Mouse (Mus musculus) liver, embryonic 12.5 days (tissue): ENCODE measurements around the gene Pdcd4. TPM values are rescaled to one million over a fixed set of nuclear protein-coding genes. Genes with fewer than 3 reads are reported as not detected.
"Not testable (repeated sequence)": the region's sequence is repeated elsewhere in the genome, so short reads cannot be mapped to it uniquely, and the experiment has no call there.

ENCODE experiments used
- ATAC-seq: fragments of 200-750 bp; cut with Nextera tagmentation; 2 replicates; pipeline ENCODE4 v1.8.0; 2017; ENCODE audit warnings: moderate number of reproducible peaks, mild to moderate bottlenecking, moderate library complexity
- H3K27ac ChIP-seq: fragments of 300-500 bp; sonication (generic); 2 replicates; pipeline ENCODE4 v1.5.1; 2016; ENCODE audit warnings: mild to moderate bottlenecking
- H3K27me3 ChIP-seq: fragments of 300-500 bp; sonication (generic); replicated peaks from 2 replicates; pipeline ENCODE4 v1.6.1; 2016; ENCODE audit warnings: mild to moderate bottlenecking, moderate library complexity
- H3K36me3 ChIP-seq: fragments of 300-500 bp; sonication (generic); 2 replicates; pipeline ENCODE4 v1.6.1; 2016; ENCODE audit warnings: mild to moderate bottlenecking, moderate library complexity
- H3K4me1 ChIP-seq: fragments of 300-500 bp; sonication (generic); 2 replicates; pipeline ENCODE4 v1.6.1; 2016
- H3K4me2 ChIP-seq: fragments of 300-500 bp; sonication (generic); 2 replicates; pipeline ENCODE4 v1.6.1; 2016; ENCODE audit warnings: mild to moderate bottlenecking, moderate library complexity
- H3K4me3 ChIP-seq: fragments of 300-500 bp; sonication (generic); 2 replicates; pipeline ENCODE4 v1.5.1; 2016; ENCODE audit warnings: mild to moderate bottlenecking, moderate library complexity
- H3K9ac ChIP-seq: fragments of 300-500 bp; sonication (generic); 2 replicates; pipeline ENCODE4 v1.6.1; 2016; ENCODE audit warnings: mild to moderate bottlenecking, moderate library complexity
- H3K9me3 ChIP-seq: fragments of 300-500 bp; sonication (generic); replicated peaks from 2 replicates; pipeline ENCODE4 v1.6.1; 2016; ENCODE audit warnings: mild to moderate bottlenecking, moderate library complexity
- WGBS: fragments of 180-500 bp; shearing (Covaris S2); methylation state at CpG from one replicate; pipeline ENCODE4 v1.1.7; 2016; ENCODE audit not compliant: insufficient replicate concordance; 5-methylcytosine and 5-hydroxymethylcytosine counted together
- polyA plus RNA-seq: library from polyadenylated mRNA; unstranded; fragments of >200 nt; fragmentation: Nextera tagmentation; extraction: Ambion mirVana; gene quantifications from 2 replicates; pipeline ENCODE4 v1.2.1, GENCODE M21; 2016

The Pdcd4 gene
- polyA plus RNA-seq, 1 experiment from 2014 or later, result 24.4 TPM

GRCm38 (mm10) chr19:53904833-53905480 lies 12.9 kb downstream of the Pdcd4 start:
- Histone ChIP-seq H3K9me3 (no peaks in the 10 kb centered on the region), H3K4me3 (peak overlapping the region; percentile 96; the same call in 1 of the 2 replicates), H3K27me3 (no peaks in the 10 kb centered on the region), H3K27ac (peak overlapping the region; percentile 90; the same call in 1 of the 2 replicates), H3K4me1 (peaks cover 46% of the 10 kb centered on the region), H3K36me3 (peaks cover 10% of the 10 kb centered on the region), H3K9ac (0 out of 2 replicates have a peak overlapping the region, but pooled peaks have one; percentile 95), H3K4me2 (peak overlapping the region; percentile 97)
- ATAC-seq, result no peak
- 55% methylated on average over 7 of the region's 7 CpGs for WGBS

- Histone ChIP-seq H3K36me3 (peaks cover 20% of the 10 kb centered on the region), H3K9me3 (no peaks in the 10 kb centered on the region), H3K4me2 (peak overlapping the region; percentile 22), H3K4me1 (peaks cover 43% of the 10 kb centered on the region), H3K27me3 (no peaks in the 10 kb centered on the region), H3K4me3 (no peak overlapping the region), H3K27ac (peak overlapping the region; percentile 17; the same call in 1 of the 2 replicates), H3K9ac (no peak overlapping the region)
- no peak for ATAC-seq
- WGBS, result 43% methylated on average over 6 of the region's 6 CpGs
These were observed 14.1 kb downstream of the Pdcd4 start for GRCm38 (mm10) chr19:53906033-53906702.

GRCm38 (mm10) chr19:53906703-53907070 lies 14.7 kb downstream of the Pdcd4 start:
- not testable (repeated sequence) for H3K27me3 ChIP-seq, H3K4me3 ChIP-seq, H3K9me3 ChIP-seq, H3K4me2 ChIP-seq, ATAC-seq, H3K9ac ChIP-seq
- Histone ChIP-seq H3K27ac (0 out of 2 replicates have a peak overlapping the region, but pooled peaks have one; percentile 17), H3K36me3 (peaks cover 23% of the 10 kb centered on the region), H3K4me1 (peaks cover 38% of the 10 kb centered on the region)

- Histone ChIP-seq H3K4me3 (no peak overlapping the region), H3K9me3 (no peaks in the 10 kb centered on the region), H3K27me3 (no peaks in the 10 kb centered on the region), H3K9ac (no peak overlapping the region), H3K27ac (no peak overlapping the region), H3K4me1 (no peaks in the 10 kb centered on the region), H3K4me2 (no peak overlapping the region), H3K36me3 (peaks cover 76% of the 10 kb centered on the region)
- WGBS, result 85% methylated on average over 4 of the region's 4 CpGs
- no peak for ATAC-seq
These were observed 22.9 kb downstream of the Pdcd4 start for GRCm38 (mm10) chr19:53914950-53915349.

GRCm38 (mm10) chr19:53919541-53919940 lies 27.5 kb downstream of the Pdcd4 start:
- H3K27ac ChIP-seq, result no peak overlapping the region
- H3K36me3 ChIP-seq, result peaks cover 63% of the 10 kb centered on the region
- no peaks in the 10 kb centered on the region for H3K9me3 ChIP-seq
- WGBS, result 78% methylated on average over 10 of the region's 10 CpGs
- H3K4me2 ChIP-seq, result no peak overlapping the region
- no peak for ATAC-seq
- no peak overlapping the region for H3K4me3 ChIP-seq
- H3K4me1 ChIP-seq, result no peaks in the 10 kb centered on the region
- no peak overlapping the region for H3K9ac ChIP-seq
- no peaks in the 10 kb centered on the region for H3K27me3 ChIP-seq

GRCm38 (mm10) chr19:53921996-53922395 lies 30.0 kb downstream of the Pdcd4 start:
- H3K36me3 ChIP-seq, result peaks cover 59% of the 10 kb centered on the region
- WGBS, result 81% methylated on average over 3 of the region's 3 CpGs
- not testable (repeated sequence) for H3K9ac ChIP-seq

GRCm38 (mm10) chr19:53925338-53925751 lies 33.3 kb downstream of the Pdcd4 start:
- no peak overlapping the region for H3K4me2 ChIP-seq
- H3K36me3 ChIP-seq, result peaks cover 49% of the 10 kb centered on the region
- ATAC-seq, result no peak
- no peak overlapping the region for H3K9ac ChIP-seq
- no peak overlapping the region for H3K4me3 ChIP-seq
- H3K27ac ChIP-seq, result no peak overlapping the region
- 79% methylated on average over 2 of the region's 2 CpGs for WGBS
- no peaks in the 10 kb centered on the region for H3K27me3 ChIP-seq
- H3K9me3 ChIP-seq, result no peaks in the 10 kb centered on the region; the same call in 1 of the 2 replicates
- peaks cover 3% of the 10 kb centered on the region; the same call in 1 of the 2 replicates for H3K4me1 ChIP-seq

More at GRCm38 (mm10) chr19:53921996-53922395, 30.0 kb downstream of the Pdcd4 start:
- H3K4me3 ChIP-seq, H3K9me3 ChIP-seq, ATAC-seq, H3K4me2 ChIP-seq, H3K27ac ChIP-seq, H3K27me3 ChIP-seq, H3K4me1 ChIP-seq: not testable (repeated sequence)

GRCm38 (mm10) chr19:53926705-53927104 lies 34.7 kb downstream of the Pdcd4 start:
- peaks cover 3% of the 10 kb centered on the region; the same call in 1 of the 2 replicates for H3K4me1 ChIP-seq
- no peak overlapping the region for H3K4me2 ChIP-seq
- H3K9ac ChIP-seq, result no peak overlapping the region
- no peaks in the 10 kb centered on the region; the same call in 1 of the 2 replicates for H3K9me3 ChIP-seq
- H3K27ac ChIP-seq, result no peak overlapping the region
- no peak for ATAC-seq
- WGBS, result 79% methylated on average over 1 of the region's 1 CpGs
- H3K27me3 ChIP-seq, result no peaks in the 10 kb centered on the region
- H3K4me3 ChIP-seq, result no peak overlapping the region
- H3K36me3 ChIP-seq, result peaks cover 55% of the 10 kb centered on the region

- 31% methylated on average over 3 of the region's 3 CpGs for WGBS
- H3K9me3 ChIP-seq, result no peaks in the 10 kb centered on the region; the same call in 1 of the 2 replicates
- peaks cover 63% of the 10 kb centered on the region for H3K36me3 ChIP-seq
- peaks cover 3% of the 10 kb centered on the region; the same call in 1 of the 2 replicates for H3K4me1 ChIP-seq
- H3K9ac ChIP-seq, result no peak overlapping the region
- H3K4me2 ChIP-seq, result no peak overlapping the region
- ATAC-seq, result no peak
- H3K4me3 ChIP-seq, result no peak overlapping the region
- H3K27ac ChIP-seq, result 0 out of 2 replicates have a peak overlapping the region, but pooled peaks have one; percentile 48
- H3K27me3 ChIP-seq, result no peaks in the 10 kb centered on the region
These were observed 37.2 kb downstream of the Pdcd4 start for GRCm38 (mm10) chr19:53929218-53929617.

- no peak overlapping the region for H3K9ac ChIP-seq
- no peak for ATAC-seq
- H3K27ac ChIP-seq, result no peak overlapping the region
- no peaks in the 10 kb centered on the region for H3K27me3 ChIP-seq
- no peak overlapping the region for H3K4me2 ChIP-seq
- no peak overlapping the region for H3K4me3 ChIP-seq
- H3K9me3 ChIP-seq, result no peaks in the 10 kb centered on the region
- H3K36me3 ChIP-seq, result peaks cover 74% of the 10 kb centered on the region
- peaks cover 3% of the 10 kb centered on the region; the same call in 1 of the 2 replicates for H3K4me1 ChIP-seq
These were observed 41.0 kb downstream of the Pdcd4 start for GRCm38 (mm10) chr19:53933050-53933449.

GRCm38 (mm10) chr19:53934046-53934445 lies 42.0 kb downstream of the Pdcd4 start:
- no peak overlapping the region for H3K9ac ChIP-seq
- no peaks in the 10 kb centered on the region for H3K9me3 ChIP-seq
- H3K27ac ChIP-seq, result no peak overlapping the region
- no peaks in the 10 kb centered on the region for H3K27me3 ChIP-seq
- H3K36me3 ChIP-seq, result peaks cover 74% of the 10 kb centered on the region
- peaks cover 3% of the 10 kb centered on the region; the same call in 1 of the 2 replicates for H3K4me1 ChIP-seq
- H3K4me2 ChIP-seq, result no peak overlapping the region
- H3K4me3 ChIP-seq, result no peak overlapping the region
- ATAC-seq, result no peak

GRCm38 (mm10) chr19:53939467-53939866 lies 47.4 kb downstream of the Pdcd4 start:
- Histone ChIP-seq H3K36me3 (peaks cover 46% of the 10 kb centered on the region), H3K4me3 (no peak overlapping the region), H3K9ac (no peak overlapping the region), H3K4me2 (no peak overlapping the region), H3K9me3 (no peaks in the 10 kb centered on the region), H3K27ac (peak overlapping the region; percentile 63), H3K4me1 (peaks cover 40% of the 10 kb centered on the region), H3K27me3 (no peaks in the 10 kb centered on the region)
- 51% methylated on average over 4 of the region's 4 CpGs for WGBS
- ATAC-seq, result no peak
